Mouse (Mus musculus) limb, embryonic 14.5 days (tissue): ENCODE measurements around the gene Xdh. TPM values are rescaled to one million over a fixed set of nuclear protein-coding genes. Genes with fewer than 3 reads are reported as not detected.

ENCODE experiments used
- ATAC-seq: fragments of 200-750 bp; cut with Nextera tagmentation; 2 replicates; pipeline ENCODE4 v1.8.0; 2017; ENCODE audit warnings: low read depth, moderate number of reproducible peaks, moderate TSS enrichment; ENCODE audit not compliant: low FRiP score
- DNase-seq: peaks from one replicate; pipeline ENCODE4 v3.0.0-alpha.2; 2015; ENCODE audit warnings: low spot score
- H3K27ac ChIP-seq: fragments of 300-500 bp; sonication (generic); replicated peaks from 2 replicates; pipeline ENCODE4 v1.5.1; 2014; ENCODE audit warnings: low read depth, mild to moderate bottlenecking, low read length, moderate library complexity, mixed read lengths
- H3K27me3 ChIP-seq: fragments of 300-500 bp; sonication (generic); 2 replicates; pipeline ENCODE4 v1.6.1; 2014; ENCODE audit warnings: low read length, mixed read lengths; ENCODE audit not compliant: control insufficient read depth, insufficient read depth
- H3K36me3 ChIP-seq: fragments of 300-500 bp; sonication (generic); 2 replicates; pipeline ENCODE4 v1.6.1; 2014; ENCODE audit warnings: mild to moderate bottlenecking, low read length, moderate library complexity, mixed read lengths; ENCODE audit not compliant: control insufficient read depth, insufficient read depth
- H3K4me1 ChIP-seq: fragments of 300-500 bp; sonication (generic); 2 replicates; pipeline ENCODE4 v1.6.1; 2014; ENCODE audit warnings: antibody characterized with exemption, low read length, mixed read lengths; ENCODE audit not compliant: control insufficient read depth, insufficient read depth
- H3K4me2 ChIP-seq: fragments of 300-500 bp; sonication (generic); replicated peaks from 2 replicates; pipeline ENCODE4 v1.6.1; 2014; ENCODE audit warnings: low read depth, mild to moderate bottlenecking, low read length, moderate library complexity; ENCODE audit not compliant: severe bottlenecking
- H3K4me3 ChIP-seq: fragments of 300-500 bp; sonication (generic); replicated peaks from 2 replicates; pipeline ENCODE4 v1.5.1; 2014; ENCODE audit warnings: low read length
- H3K9ac ChIP-seq: fragments of 300-500 bp; sonication (generic); 2 replicates; pipeline ENCODE4 v1.6.1; 2014; ENCODE audit warnings: mild to moderate bottlenecking, low read depth, low read length, moderate library complexity; ENCODE audit not compliant: severe bottlenecking
- H3K9me3 ChIP-seq: fragments of 300-500 bp; sonication (generic); 2 replicates; pipeline ENCODE4 v1.6.1; 2016; ENCODE audit warnings: low read length; ENCODE audit not compliant: control insufficient read depth
- POLR2A ChIP-seq: fragments of 200-500 bp; IDR thresholded peaks from 2 replicates; pipeline ENCODE4 v1.8.0; 2012; ENCODE audit warnings: inconsistent platforms, mild to moderate bottlenecking, moderate library complexity, borderline replicate concordance; ENCODE audit not compliant: insufficient read depth, insufficient read length; ENCODE audit errors: extremely low read depth
- WGBS: fragments of 180-500 bp; shearing (Covaris S2); extraction: QIAGEN DNeasy Blood & Tissue Kit; methylation state at CpG from one replicate; pipeline ENCODE4 v1.1.7; 2014; 5-methylcytosine and 5-hydroxymethylcytosine counted together
- polyA plus RNA-seq, 2 experiments: library from polyadenylated mRNA; depleted of rRNA in 1 of 2; stranded (reverse) in 1 of 2; unstranded in 1 of 2; fragments of >200 nt; fragmentation: Nextera tagmentation in 1 of 2; extraction: Ambion mirVana in 1 of 2; gene quantifications; 2 replicates each; pipeline versions ENCODE4 v1.2.1 to v1.2.3; 2012 to 2014

Gene Xdh
- polyA plus RNA-seq, 2 experiments = 0.72 to 1.1 TPM

DNA sequence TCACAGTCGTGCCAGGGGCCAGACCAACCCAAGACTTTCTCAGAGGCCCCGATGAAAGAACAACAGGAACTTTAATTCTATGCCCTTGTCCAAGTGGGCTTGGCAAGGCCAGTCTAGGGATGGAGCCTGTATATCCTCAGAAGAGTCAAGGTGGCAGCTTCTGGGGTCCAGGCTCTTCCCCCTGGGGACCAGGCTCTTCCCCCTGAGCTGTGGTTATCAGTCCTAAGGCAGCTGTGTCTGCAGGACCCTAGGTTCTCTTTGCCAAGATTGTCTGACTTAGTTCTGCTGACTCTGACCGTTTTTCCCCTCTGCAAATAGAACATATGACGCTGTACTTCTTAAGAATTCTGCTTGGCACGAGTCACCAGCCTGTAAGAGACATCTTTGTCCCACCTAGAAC is 5.3 kb downstream of the Xdh start:
- no peak for ATAC-seq
- DNase-seq = no peak
- no peak overlapping the region for H3K4me3 ChIP-seq
- WGBS = 82% methylated on average over 5 of the region's 5 CpGs
- no peak overlapping the region for H3K27ac ChIP-seq
- H3K4me1 ChIP-seq = peaks cover 2% of the 10 kb centered on the region; the same call in 1 of the 2 replicates
- H3K36me3 ChIP-seq = no peaks in the 10 kb centered on the region
- TF ChIP-seq POLR2A = no peak
- H3K27me3 ChIP-seq = no peaks in the 10 kb centered on the region
- H3K9me3 ChIP-seq = no peaks in the 10 kb centered on the region
- no peak overlapping the region for H3K9ac ChIP-seq
- no peak overlapping the region for H3K4me2 ChIP-seq

GRCm38 (mm10) chr17:73942268-73942962 is 7.6 kb downstream of the Xdh start:
- no peak overlapping the region for H3K4me3 ChIP-seq
- H3K4me2 ChIP-seq = no peak overlapping the region
- H3K27me3 ChIP-seq = no peaks in the 10 kb centered on the region
- no peak overlapping the region for H3K27ac ChIP-seq
- no peaks in the 10 kb centered on the region for H3K36me3 ChIP-seq
- ATAC-seq = no peak
- no peaks in the 10 kb centered on the region for H3K9me3 ChIP-seq
- TF ChIP-seq POLR2A = no peak
- H3K9ac ChIP-seq = no peak overlapping the region
- DNase-seq = no peak
- H3K4me1 ChIP-seq = no peaks in the 10 kb centered on the region
- WGBS = 74% methylated on average over 3 of the region's 3 CpGs

GRCm38 (mm10) chr17:73941816-73942215 is 8.2 kb downstream of the Xdh start:
- H3K36me3 ChIP-seq = no peaks in the 10 kb centered on the region
- DNase-seq = no peak
- no peak overlapping the region for H3K4me2 ChIP-seq
- no peak overlapping the region for H3K9ac ChIP-seq
- WGBS = 77% methylated on average over 3 of the region's 3 CpGs
- H3K4me1 ChIP-seq = no peaks in the 10 kb centered on the region
- H3K27me3 ChIP-seq = no peaks in the 10 kb centered on the region
- H3K4me3 ChIP-seq = no peak overlapping the region
- no peaks in the 10 kb centered on the region for H3K9me3 ChIP-seq
- H3K27ac ChIP-seq = no peak overlapping the region
- TF ChIP-seq POLR2A = no peak
- no peak for ATAC-seq

DNA sequence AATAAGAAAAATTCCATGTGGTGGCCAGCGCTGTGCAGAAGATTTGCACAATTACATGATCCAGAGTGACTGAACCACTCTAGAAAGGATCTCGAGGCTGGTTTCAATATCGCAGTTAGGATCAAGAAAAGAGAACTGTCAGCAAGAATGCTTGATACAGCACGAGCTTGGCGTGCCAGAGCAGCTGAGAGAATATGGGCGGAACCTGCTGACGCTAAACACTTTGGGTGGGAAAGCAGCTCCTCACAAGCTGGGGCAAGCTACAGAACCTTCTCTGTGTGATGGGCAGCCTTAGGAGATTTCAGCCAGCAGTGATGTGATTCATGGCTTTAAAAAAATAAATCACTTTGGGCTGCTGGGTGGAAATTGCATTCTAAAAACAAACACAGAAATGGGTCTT is 12.9 kb downstream of the Xdh start:
- H3K27me3 ChIP-seq = no peaks in the 10 kb centered on the region
- H3K27ac ChIP-seq = no peak overlapping the region
- H3K9me3 ChIP-seq = no peaks in the 10 kb centered on the region
- H3K4me2 ChIP-seq = no peak overlapping the region
- 69% methylated on average over 7 of the region's 7 CpGs for WGBS
- H3K9ac ChIP-seq = no peak overlapping the region
- DNase-seq (no peak), ATAC-seq (no peak)
- no peaks in the 10 kb centered on the region for H3K36me3 ChIP-seq
- H3K4me1 ChIP-seq = no peaks in the 10 kb centered on the region
- no peak for TF ChIP-seq POLR2A
- no peak overlapping the region for H3K4me3 ChIP-seq

DNA sequence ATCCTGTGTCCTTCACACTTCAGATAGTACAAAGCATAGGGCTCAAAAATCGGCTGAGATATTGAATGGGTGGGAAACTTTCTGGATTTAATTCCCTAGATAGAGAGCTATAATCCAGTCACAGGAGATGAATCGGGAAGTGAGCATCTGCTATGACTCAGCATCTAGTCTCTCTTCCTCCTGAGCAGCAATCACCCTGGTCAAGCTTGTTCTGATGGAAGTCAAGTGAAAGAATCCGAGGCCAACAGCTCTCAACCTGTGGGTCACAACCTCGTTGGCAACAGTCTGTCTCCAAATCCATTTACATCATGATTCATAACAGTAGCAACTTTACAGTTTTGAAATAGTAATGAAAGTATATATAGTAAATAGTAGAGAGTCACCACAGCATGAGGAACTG is 14.8 kb downstream of the Xdh start:
- 86% methylated on average over 4 of the region's 4 CpGs for WGBS
- Histone ChIP-seq H3K9ac (no peak overlapping the region), H3K4me2 (no peak overlapping the region), H3K4me1 (no peaks in the 10 kb centered on the region), H3K4me3 (no peak overlapping the region), H3K27me3 (no peaks in the 10 kb centered on the region), H3K36me3 (no peaks in the 10 kb centered on the region), H3K9me3 (no peaks in the 10 kb centered on the region), H3K27ac (no peak overlapping the region)
- TF ChIP-seq POLR2A = no peak
- DNase-seq = no peak
- no peak for ATAC-seq
